8 mouse cellular contexts compared by ENCODE assay signal in the genomic region with DNA sequence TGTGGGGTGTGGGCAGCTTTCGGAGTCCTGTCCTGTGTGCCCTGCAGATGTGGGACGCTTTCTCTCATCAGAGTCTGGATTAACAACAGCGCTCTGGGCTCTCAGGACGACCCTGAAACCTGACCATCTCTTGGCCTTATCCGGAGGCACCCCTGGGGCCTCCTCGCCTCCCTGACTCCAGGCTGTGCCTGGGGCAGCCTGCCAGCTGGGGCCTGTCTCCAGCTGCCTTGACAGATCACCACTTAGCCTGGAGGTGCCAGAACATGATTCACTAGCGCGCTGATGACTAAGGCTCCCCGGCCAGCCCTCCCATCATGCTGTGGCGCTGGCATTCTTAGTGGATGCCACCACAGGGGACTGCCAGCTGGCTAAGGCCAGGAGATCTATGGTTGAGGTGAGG. TPM values are rescaled to one million over a fixed set of nuclear protein-coding genes. Genes with fewer than 3 reads are reported as not detected.
DNase-seq lines count a peak whose midpoint lies in the region; ATAC-seq and TF ChIP-seq lines count a peak whose summit lies in the region.

No protein-coding gene starts in this region.

- DNase-seq in Patski (ENCODE audit: low read depth, low spot score) = peak; percentile 88
- peak; percentile 68 for DNase-seq in embryo, embryonic 10 days (ENCODE audit: low spot score)
- DNase-seq in heart, adult 8-10 months (ENCODE audit: low spot score) = peak; percentile 80
- peak; percentile 90 for DNase-seq in kidney, adult 2 months
- peak; percentile 72 to 74 for DNase-seq in left cerebral cortex, postnatal 36 days (ENCODE audit: low spot score in 2 of 2)
- peak; percentile 48 for DNase-seq in midbrain, postnatal 0 days (ENCODE audit: low spot score)
- peak; percentile 91 to 94 for DNase-seq in urinary bladder, adult 18-20 months (ENCODE audit: low spot score in 2 of 2)
- no peak for DNase-seq in c-Kit-positive CD71-positive TER-119-positive erythroid progenitor cells, embryonic 14.5 days (ENCODE audit: low spot score)

- in situ Hi-C loops in Patski (cut with MboI; ENCODE audit: low pct_unique_long_range_greater_than_20kb) = no loop called here

- no peak for TF ChIP-seq POLR2A in kidney, adult 2 months (IDR thresholded peaks at IDR 0.05; ENCODE audit: low read depth, low read length)

- TF ChIP-seq CTCF in Patski (IDR thresholded peaks at IDR 0.05) = no peak
- no peak for TF ChIP-seq CTCF in kidney, adult 2 months (conservative IDR thresholded peaks at IDR 0.05; ENCODE audit: insufficient read depth, insufficient read length, low read depth, low read length)
- TF ChIP-seq CTCF in midbrain, postnatal 0 days (IDR thresholded peaks at IDR 0.05) = no peak

- H3K27me3 ChIP-seq in Patski = no peaks in the 10 kb centered on the region
- no peaks in the 10 kb centered on the region for H3K27me3 ChIP-seq in kidney, adult 2 months (replicated peaks; ENCODE audit: control insufficient read depth, insufficient read depth, low read length)
- no peaks in the 10 kb centered on the region for H3K27me3 ChIP-seq in midbrain, postnatal 0 days (ENCODE audit: insufficient read depth, low read length)

- H3K9ac ChIP-seq in midbrain, postnatal 0 days (replicated peaks; ENCODE audit: low read length, poor library complexity, severe bottlenecking) = no peak overlapping the region

- POLR2A ChIA-PET in Patski (lab: Charles Lee) = interaction anchor here (0.9 to 1.0 kb wide), 2 partner anchors 13 to 38 kb away, joined by 3 read pairs; no protein-coding TSS in a partner anchor

- no peak overlapping the region for H3K27ac ChIP-seq in kidney, adult 2 months (ENCODE audit: insufficient read depth, low read depth, low read length)
- H3K27ac ChIP-seq in midbrain, postnatal 0 days (ENCODE audit: low read depth, low read length) = no peak overlapping the region

- 31% methylated on average over 10 of the region's 10 CpGs for whole genome bisulfite sequencing in kidney, adult 2 months
- 40% methylated on average over 10 of the region's 10 CpGs for WGBS in midbrain, postnatal 0 days

- intact Hi-C loops in left cerebral cortex, postnatal 36 days (cut with DNase I) = no loop called here

- H3K9me3 ChIP-seq in midbrain, postnatal 0 days (ENCODE audit: low read length) = no peaks in the 10 kb centered on the region

- CTCF ChIA-PET in Patski (lab: Charles Lee) = no interaction called here

- peak; percentile 89 for ATAC-seq in Patski
- no peak for ATAC-seq in midbrain, postnatal 0 days (ENCODE audit: low FRiP score)

- H3K4me1 ChIP-seq in kidney, adult 2 months (ENCODE audit: control insufficient read depth, insufficient read depth, low read length) = peaks cover 37% of the 10 kb centered on the region
- H3K4me1 ChIP-seq in midbrain, postnatal 0 days (ENCODE audit: insufficient read depth, low read length) = 0 out of 2 replicates have a peak, but pooled peaks cover 3% of the 10 kb centered on the region

- no peak overlapping the region for H3K4me3 ChIP-seq in kidney, adult 2 months (ENCODE audit: insufficient read depth, low read depth, low read length)
- H3K4me3 ChIP-seq in midbrain, postnatal 0 days (ENCODE audit: low read depth, low read length) = no peak overlapping the region

- no peaks in the 10 kb centered on the region for H3K36me3 ChIP-seq in kidney, adult 2 months (ENCODE audit: control insufficient read depth, insufficient read depth, low read length)
- no peaks in the 10 kb centered on the region for H3K36me3 ChIP-seq in midbrain, postnatal 0 days (ENCODE audit: insufficient read depth, low read length)

- no peak overlapping the region for H3K4me2 ChIP-seq in midbrain, postnatal 0 days (ENCODE audit: low read depth, low read length, poor library complexity, severe bottlenecking)

RNA-seq across cellular contexts. Expression of gene Sik1, which starts 37.1 kb away (rescaled TPM):
- polyA plus RNA-seq in Patski (2021) = 37.1 TPM
- total RNA-seq in heart, adult 8-10 months (2022) = 10 to 100 TPM; 19.0 to 34.0 (median 30.2) TPM
- 35.5 and 57.6 TPM in 2 replicates for polyA plus RNA-seq in kidney, adult 2 months (2012; rRNA removed)
- 10 to 100 TPM; 17.7 to 23.7 TPM for total RNA-seq in left cerebral cortex, postnatal 36 days (2021)
- 48.5 and 54.2 TPM in 2 replicates for total RNA-seq in midbrain, postnatal 0 days (2014; rRNA removed)
- polyA plus RNA-seq in midbrain, postnatal 0 days (2015; fragmentation: Nextera tagmentation; extraction: Ambion mirVana) = 17.6 and 22.3 TPM in 2 replicates
